Mouse (Mus musculus): ENCODE measurements around the gene Mfap3l.
"Not testable (repeated sequence)": the region's sequence is repeated elsewhere in the genome, so short reads cannot be mapped to it uniquely, and the experiment has no call there.

The Mfap3l gene

GRCm38 (mm10) chr8:60632250-60632932 is at the start of gene Mfap3l:
Gene Mfap3l (plus strand): TSS chr8:60632827.
- DNase-seq = peak; percentile 95

GRCm38 (mm10) chr8:60583369-60583768 is 49.3 kb upstream of the Mfap3l start:
- DNase-seq = no peak

- not testable (repeated sequence) for DNase-seq
Observed at GRCm38 (mm10) chr8:60591352-60592105, 41.1 kb upstream of the Mfap3l start.

- DNase-seq = peak; percentile 85
Observed at GRCm38 (mm10) chr8:60594761-60595160, 37.9 kb upstream of the Mfap3l start.

- no peak for DNase-seq
Observed at GRCm38 (mm10) chr8:60611580-60612111, 21.0 kb upstream of the Mfap3l start.

- peak; percentile 53 for DNase-seq
Observed at GRCm38 (mm10) chr8:60616928-60617327, 15.7 kb upstream of the Mfap3l start.

- no peak for DNase-seq
Observed at GRCm38 (mm10) chr8:60621561-60621960, 11.1 kb upstream of the Mfap3l start.

- no peak for DNase-seq
Observed at GRCm38 (mm10) chr8:60622056-60622455, 10.6 kb upstream of the Mfap3l start.

GRCm38 (mm10) chr8:60623438-60623837 is 9.2 kb upstream of the Mfap3l start:
- DNase-seq = no peak

- DNase-seq = no peak
Observed at GRCm38 (mm10) chr8:60624722-60625121, 7.9 kb upstream of the Mfap3l start.

GRCm38 (mm10) chr8:60627937-60628336 is 4.7 kb upstream of the Mfap3l start:
- no peak for DNase-seq

- no peak for DNase-seq
Observed at GRCm38 (mm10) chr8:60629059-60629458, 3.6 kb upstream of the Mfap3l start.

- peak; percentile 94 for DNase-seq
Observed at GRCm38 (mm10) chr8:60631504-60631934, 1.1 kb upstream of the Mfap3l start.

GRCm38 (mm10) chr8:60632933-60633655 is 467 bp downstream of the Mfap3l start:
- DNase-seq = peak; percentile 50

- DNase-seq = no peak
Observed at GRCm38 (mm10) chr8:60634921-60635320, 2.3 kb downstream of the Mfap3l start.

- peak; percentile 88 for DNase-seq
Observed at GRCm38 (mm10) chr8:60635846-60636245, 3.2 kb downstream of the Mfap3l start.

GRCm38 (mm10) chr8:60640046-60640445 is 7.4 kb downstream of the Mfap3l start:
- DNase-seq = no peak

GRCm38 (mm10) chr8:60643416-60644020 is 10.9 kb downstream of the Mfap3l start:
- DNase-seq = peak; percentile 53

GRCm38 (mm10) chr8:60645164-60645563 is 12.5 kb downstream of the Mfap3l start:
- no peak for DNase-seq

GRCm38 (mm10) chr8:60645911-60646310 is 13.3 kb downstream of the Mfap3l start:
- DNase-seq = no peak

GRCm38 (mm10) chr8:60647291-60647690 is 14.7 kb downstream of the Mfap3l start:
- no peak for DNase-seq

GRCm38 (mm10) chr8:60649081-60649480 is 16.5 kb downstream of the Mfap3l start:
- no peak for DNase-seq

- no peak for DNase-seq
Observed at GRCm38 (mm10) chr8:60650119-60650518, 17.5 kb downstream of the Mfap3l start.
